Mouse (Mus musculus): ENCODE measurements at regions not wholly inside any gene's neighbourhood (a gene's known extent, or its start where the extent isn't known, plus 50 kb on each side); places are given as distances from the start of the nearest gene placed in this dataset.

DNA sequence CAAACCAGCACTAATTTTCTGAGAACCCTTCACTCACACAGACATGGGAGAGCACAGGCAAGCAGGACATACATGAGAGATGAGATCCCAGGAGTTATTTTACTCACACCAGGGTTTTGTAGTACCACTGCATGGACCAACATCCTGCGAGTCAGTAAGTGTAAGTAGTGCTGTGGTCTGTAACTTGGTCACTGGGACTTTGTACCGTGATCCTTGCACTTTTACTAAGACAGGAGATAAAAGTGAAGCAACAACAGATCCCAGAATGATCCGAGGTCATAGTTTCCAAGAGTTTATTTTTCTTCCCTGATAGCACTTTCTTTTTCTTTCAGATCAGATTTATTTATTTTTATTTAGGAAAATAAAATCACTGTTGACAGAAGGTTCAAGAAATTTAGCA, 54.1 kb upstream of the Mtap start:
- intact Hi-C loops (cut with DNase I) = no loop called here
- no peak for DNase-seq (ENCODE audit: low spot score in 2 of 2)

DNA sequence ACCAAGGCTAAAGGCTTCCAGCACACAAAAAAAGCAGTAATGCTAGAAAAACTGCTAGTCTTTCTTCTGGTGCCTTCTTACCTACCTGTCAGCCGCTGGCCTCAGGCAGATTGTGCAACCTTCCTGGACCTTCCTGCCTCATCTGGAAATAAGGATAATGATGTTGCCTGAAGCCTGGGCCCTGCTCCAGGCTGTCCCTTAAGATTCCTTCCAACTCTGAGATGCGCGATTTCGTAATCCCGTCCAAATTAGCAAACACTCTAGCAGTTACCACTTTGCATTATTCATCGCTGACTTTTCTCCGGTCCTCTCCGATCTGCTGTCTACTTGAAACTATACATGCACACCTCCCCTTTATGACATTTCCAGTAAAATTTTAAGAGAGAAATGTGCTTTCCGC, 58.4 kb upstream of the Mtap start:
- DNase-seq (ENCODE audit: low spot score in 2 of 2) = no peak
- intact Hi-C loops (cut with DNase I) = no loop called here

DNA sequence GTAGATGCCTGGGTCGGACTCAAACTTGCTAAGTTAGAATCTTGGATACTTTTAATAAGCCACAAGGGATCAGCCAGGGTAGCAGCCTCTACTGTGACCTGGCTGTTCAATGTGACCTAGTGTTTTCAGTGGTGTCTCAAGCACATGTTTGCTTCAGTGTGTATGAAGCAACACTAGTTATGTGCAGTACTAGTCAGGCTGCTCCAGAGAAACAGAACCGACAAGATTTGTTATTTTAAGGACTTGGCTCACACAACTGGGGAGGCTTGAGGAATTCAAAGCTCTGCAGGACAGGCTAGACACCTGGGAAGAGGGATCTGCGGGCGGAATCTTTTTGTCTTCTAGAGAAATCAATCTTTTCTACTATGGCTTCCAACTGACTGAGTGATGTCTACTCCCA, 62.2 kb upstream of the Mtap start:
- no peak for DNase-seq (ENCODE audit: low spot score in 2 of 2)
- intact Hi-C loops (cut with DNase I) = no loop called here

DNA sequence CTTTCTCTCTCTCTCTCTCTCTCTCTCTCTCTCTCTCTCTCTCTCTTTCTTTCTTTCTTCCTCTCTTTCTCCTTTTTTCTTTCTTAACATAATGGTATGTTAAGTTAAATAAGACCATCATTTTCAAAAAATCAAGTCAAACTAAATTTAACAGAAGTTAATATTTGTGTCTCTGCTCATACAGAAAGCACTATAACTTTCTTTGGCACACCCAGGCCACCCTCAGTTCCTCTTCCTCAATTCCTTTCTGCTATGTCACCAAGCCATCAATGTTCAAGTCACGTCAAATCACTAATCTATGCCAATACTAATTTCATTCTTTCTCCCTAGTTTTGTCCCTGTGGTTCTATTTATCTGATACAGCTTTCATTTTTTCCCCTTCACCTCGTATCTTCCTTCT, 66.5 kb upstream of the Mtap start:
- no peak for DNase-seq (ENCODE audit: low spot score in 2 of 2)
- intact Hi-C loops (cut with DNase I) = no loop called here

DNA sequence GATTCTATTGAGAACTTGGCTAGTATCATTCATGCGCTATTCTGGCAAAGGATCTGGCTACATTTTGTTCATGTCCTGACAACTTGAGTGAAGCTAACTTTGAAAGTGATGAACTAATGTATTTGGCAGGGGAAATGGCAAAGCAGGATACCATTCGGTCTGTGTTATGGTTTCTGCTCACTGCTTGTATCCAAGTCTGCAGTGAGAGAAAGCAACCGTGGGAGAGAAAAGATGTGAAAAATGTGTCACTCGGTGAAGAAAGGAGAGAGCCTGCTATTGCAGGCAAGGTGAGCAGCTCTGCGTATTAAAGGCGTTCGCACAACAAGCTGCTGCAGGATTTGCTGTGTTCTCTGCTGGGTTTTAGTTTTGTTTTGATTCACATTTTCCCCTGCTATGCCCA, 72.5 kb upstream of the Mtap start:
- DNase-seq (ENCODE audit: low spot score in 2 of 2) = no peak
- intact Hi-C loops (cut with DNase I) = no loop called here

DNA sequence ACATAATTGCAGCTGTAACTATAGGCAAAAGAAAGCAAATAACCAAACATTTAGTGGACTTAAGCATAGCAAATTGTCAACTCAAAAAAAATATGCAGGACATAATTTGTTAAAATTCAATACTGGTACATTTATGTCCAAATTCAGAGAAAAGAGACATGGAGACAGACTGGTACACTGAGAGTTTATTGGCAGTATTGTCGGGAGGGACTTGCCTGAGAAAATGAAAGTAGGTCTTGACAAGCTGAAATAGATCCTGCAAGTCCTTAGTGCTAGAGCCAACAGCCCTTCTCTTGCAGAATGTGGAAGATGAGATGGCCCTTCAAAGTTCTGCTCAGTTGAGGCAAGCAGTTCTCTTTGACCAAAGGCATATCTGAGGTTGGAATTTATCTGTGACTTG, 74.5 kb upstream of the Mtap start:
- intact Hi-C loops (cut with DNase I) = no loop called here
- DNase-seq (ENCODE audit: low spot score in 2 of 2) = no peak

DNA sequence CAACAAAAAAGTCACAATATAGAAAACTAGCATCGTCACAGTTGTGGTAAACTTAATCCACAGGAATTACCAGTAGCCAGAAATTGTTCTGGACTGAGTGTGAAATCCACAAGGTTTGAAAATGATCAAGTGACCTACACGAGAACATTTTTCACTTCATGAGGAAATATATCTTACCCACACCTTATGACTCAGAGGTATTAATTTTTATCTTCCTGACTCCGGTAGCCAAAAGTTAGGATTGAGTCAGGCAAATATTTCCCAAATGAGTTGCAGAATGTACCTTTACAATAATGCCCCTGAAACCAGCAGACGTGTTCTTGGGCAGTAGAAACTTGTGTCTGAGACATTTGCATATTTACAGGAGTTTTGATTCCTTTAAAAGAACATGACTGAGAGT, 75.3 kb upstream of the Mtap start:
- intact Hi-C loops (cut with DNase I) = no loop called here
- no peak for DNase-seq (ENCODE audit: low spot score in 2 of 2)

DNA sequence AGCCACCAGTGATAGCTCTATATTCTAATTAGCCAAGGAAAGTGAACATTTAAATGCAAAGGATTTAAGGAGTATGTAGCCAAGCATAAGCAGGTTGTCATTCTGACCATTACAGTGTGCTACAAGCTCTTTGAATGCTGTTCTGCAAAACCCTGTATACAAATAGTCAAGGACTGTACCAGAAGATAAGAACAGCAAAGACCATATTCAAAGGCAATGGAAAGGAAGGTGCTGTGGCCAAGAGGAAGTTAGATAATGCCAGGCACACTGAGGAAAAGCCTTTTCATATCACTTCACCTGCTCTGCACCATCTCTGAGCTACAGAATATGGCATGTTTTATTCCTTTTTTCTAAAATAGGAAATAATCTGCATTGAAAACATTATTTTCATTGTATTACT, 79.3 kb upstream of the Mtap start:
- DNase-seq (ENCODE audit: low spot score in 2 of 2) = no peak
- intact Hi-C loops (cut with DNase I) = no loop called here

DNA sequence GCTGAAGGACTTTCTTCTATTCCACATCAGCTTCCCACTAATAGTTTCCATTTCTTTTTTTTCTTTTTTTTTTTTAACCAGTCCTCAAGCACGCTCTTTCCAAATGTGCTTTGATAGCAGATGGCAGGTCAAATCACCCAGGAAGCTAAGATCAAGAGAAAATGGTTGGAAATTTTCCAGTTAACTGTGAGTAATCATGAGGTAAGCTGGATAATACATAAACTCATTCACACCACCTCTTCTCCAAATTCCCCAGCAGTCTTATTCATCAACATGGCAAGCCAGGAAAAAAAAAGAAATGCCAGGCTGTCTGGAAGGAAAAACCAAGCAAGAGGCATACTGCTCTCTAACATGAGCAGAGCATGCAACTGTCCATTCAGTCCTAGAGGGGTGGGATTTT, 79.8 kb upstream of the Mtap start:
- intact Hi-C loops (cut with DNase I) = no loop called here
- DNase-seq (ENCODE audit: low spot score in 2 of 2) = no peak

DNA sequence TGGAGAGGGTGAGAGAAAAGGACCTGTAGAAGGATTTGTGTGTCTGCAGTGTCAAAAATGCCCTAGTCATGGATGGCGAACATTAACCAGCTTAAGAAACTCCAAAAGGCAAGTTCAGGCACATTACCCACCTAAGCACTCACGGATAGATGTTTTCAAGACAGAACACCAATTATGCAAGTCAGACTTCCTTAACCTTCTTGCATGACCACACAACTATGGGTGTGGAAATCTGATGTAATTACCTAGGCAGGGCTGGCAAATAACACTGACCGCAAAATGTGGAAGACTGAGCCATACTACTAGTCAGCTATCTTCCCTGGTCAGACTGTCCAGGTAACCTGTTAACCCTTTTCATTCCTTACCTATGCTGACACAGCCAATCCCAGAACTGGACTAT, 81.0 kb upstream of the Mtap start:
- no peak for DNase-seq (ENCODE audit: low spot score in 2 of 2)
- intact Hi-C loops (cut with DNase I) = no loop called here

DNA sequence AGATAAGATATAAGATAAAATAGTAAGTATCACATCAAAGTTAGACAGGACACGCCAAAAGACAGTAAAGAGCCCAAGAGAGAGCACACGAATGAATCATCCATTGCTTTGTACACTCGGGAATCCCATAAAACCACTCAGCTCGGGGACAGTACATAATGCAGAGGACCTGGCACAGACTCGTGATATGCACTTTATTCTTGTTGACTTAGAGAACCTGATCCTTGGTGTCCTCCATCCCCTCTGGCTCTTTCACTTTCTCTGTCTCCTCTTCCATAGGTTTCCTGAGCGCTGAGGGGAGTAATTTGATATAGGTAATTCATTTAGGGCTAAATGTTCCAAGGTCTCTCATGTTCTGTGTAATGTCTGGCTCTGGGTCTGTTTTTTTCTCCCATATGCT, 83.3 kb upstream of the Mtap start:
- intact Hi-C loops (cut with DNase I) = no loop called here
- DNase-seq (ENCODE audit: low spot score in 2 of 2) = no peak

DNA sequence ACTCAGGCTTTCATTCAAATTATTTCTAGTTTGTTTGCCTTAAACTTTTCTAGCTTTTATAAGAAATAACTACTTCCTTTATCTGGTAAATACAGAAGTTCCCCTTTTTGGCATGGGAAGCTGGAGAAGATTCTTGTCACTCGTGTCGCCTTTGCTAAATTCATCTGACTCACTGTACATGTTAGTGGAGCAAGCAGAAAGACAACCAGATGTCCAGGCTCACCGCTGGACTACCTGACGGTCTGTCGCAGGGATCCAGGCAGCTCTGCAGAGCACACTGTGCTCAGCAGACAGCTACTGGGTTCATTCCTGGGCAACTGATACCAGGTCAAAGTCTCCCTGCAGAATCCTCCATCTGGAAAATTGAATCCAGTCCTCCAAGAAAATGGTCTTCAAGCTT, 85.0 kb upstream of the Mtap start:
- DNase-seq (ENCODE audit: low spot score in 2 of 2) = no peak
- intact Hi-C loops (cut with DNase I) = no loop called here

DNA sequence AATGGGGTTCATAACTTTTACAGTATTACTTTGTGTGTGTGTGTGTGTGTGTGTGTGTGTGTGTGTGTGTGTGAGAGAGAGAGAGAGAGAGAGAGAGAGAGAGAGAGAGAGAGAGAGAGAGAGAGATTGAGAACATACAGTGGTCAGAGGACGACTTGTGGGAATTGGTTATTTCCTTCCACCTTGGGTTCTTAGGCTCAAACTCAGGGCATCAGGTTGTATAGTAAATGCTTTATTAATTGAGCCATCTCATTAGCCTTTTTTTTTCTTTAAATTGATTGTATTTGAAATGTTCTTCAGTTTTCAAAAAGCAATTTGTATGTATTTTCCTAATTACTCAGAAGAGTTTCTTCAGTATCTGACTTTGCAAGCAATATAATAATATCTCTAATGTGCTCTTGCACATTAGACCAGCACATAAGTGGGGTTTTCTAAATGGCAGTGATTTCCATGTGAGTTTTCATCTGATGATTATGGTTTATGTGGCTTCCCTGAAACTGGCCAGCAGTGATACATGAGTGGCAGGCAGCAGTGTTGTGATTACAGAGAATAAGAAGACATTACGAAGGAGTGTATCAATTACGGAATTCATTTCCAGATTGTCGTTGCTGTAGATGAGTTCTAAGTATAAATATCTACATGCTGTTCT, 86.2 kb upstream of the Mtap start:
- intact Hi-C loops (cut with DNase I) = no loop called here
- no peak for DNase-seq (ENCODE audit: low spot score in 2 of 2)

DNA sequence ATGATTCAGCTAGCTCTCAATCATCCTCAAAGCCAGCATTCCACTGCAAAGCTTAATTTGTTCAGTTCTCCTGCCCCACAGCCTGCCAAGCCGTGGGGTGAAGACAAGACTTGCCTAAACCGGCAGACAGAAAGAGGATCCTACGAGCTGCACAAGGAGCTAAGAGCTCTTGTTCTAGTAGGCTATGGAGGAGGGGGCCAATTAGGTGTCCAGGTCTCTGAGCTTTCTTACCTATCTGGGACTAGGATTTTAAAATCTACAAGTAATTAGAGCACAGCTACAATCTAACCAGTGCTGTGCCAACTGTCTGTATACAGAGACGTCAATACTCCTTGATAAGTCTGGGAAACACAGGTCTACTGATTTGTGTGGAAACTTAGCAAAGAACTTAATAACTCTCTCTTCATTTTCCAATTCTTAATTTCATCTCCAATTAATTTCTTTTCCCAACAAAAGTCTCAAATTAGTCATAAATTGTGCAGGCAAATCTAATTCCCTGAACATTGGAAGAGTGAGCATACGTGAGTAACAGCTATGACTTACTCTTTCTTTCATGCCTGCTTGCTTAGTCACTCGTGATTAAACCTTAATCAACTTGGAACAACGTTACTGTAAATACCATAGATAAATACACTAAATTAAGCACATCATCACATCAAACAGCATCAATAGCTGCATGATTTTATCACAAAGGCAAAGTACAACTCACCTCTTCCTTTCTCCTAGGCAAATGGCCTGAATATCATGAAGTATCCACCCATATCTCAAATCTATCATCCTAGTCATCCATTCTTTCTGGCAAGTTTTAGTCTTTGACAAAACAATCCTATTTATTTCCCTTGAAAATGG, 87.1 kb upstream of the Mtap start:
- intact Hi-C loops (cut with DNase I) = no loop called here

DNA sequence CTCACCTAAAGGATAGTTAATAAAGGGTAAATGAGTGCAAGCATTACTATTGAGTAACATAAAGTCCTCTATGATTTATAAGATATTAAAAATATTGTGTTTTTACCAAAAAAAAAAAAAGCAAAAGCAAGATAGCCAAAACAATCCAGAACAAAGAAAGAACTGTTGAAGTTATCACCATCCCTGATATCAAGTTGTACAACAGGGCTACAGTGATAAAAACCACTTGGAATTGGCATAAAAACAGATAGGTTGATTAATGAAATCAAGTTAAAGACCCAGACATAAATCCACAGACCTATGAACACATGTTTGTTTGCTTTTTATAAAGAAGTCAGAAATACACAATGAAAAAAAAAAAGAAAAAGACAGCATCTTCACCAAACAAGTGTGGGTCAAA, 92.4 kb upstream of the Mtap start:
- DNase-seq (ENCODE audit: low spot score in 2 of 2) = no peak
- intact Hi-C loops (cut with DNase I) = no loop called here

More for the DNA sequence above, 87.1 kb upstream of the Mtap start:
- no peak for DNase-seq (ENCODE audit: low spot score in 2 of 2)

DNA sequence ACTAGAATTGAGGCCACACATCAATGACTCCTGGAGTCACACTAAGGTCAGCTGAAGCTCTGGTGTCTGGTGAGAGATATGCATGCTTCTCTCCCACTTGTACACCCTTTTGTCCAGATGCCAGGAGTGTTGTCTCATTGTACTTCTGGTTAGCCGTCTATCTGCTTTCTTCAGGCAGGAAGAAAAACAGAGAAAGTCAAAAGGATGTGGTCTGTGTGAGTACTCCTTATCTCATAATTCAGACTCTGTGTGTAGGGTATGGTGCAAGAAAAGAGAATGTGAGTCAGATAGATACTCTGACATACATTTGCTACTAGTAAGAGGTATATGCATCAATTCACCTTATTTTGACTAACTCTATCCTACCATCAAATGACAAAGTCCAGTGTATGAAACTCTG, 92.9 kb upstream of the Mtap start:
- DNase-seq (ENCODE audit: low spot score in 2 of 2) = no peak
- intact Hi-C loops (cut with DNase I) = no loop called here

DNA sequence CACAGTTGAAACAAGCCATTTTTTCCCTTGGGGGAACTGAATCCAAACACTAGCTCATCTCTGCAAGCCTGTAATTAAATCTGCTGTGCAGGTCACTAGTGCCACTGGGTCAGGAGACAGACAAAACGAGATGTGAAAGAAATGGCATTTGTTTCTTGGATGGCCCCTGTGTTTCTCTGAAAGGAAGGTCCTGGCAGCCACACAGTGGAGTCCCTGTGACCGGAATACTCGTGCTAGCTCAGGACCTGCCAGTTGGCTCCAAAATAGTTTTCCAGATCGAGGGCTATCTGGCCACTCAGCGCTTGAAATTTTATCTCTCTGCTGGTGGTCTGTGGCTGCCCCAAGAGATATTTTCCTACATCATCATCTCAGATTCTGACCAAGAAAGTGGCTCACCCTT, 96.1 kb upstream of the Mtap start:
- intact Hi-C loops (cut with DNase I) = no loop called here

DNA sequence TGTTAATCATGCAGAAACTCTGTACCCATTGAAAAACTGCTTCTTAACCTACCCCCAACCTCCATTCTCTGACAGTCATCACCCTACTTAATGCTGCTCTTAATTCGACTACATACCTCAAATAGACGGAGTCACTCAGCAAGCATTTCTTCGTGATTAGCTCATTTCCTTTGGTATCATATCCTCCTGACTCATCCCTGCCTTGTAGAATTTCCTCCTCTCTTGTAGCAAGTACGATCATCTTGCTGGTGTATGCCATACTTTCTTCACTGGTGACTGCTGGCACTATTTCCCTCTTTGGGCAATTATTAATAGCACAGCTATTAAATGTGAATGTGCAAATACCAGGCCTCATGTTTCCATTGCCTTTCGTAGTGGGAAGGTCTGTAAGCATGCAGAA, 98.0 kb upstream of the Mtap start:
- DNase-seq (ENCODE audit: low spot score in 2 of 2) = no peak
- intact Hi-C loops (cut with DNase I) = no loop called here

More for the DNA sequence above, 96.1 kb upstream of the Mtap start:
- DNase-seq (ENCODE audit: low spot score in 2 of 2) = peak in 1 of 2 experiments; percentile 5

DNA sequence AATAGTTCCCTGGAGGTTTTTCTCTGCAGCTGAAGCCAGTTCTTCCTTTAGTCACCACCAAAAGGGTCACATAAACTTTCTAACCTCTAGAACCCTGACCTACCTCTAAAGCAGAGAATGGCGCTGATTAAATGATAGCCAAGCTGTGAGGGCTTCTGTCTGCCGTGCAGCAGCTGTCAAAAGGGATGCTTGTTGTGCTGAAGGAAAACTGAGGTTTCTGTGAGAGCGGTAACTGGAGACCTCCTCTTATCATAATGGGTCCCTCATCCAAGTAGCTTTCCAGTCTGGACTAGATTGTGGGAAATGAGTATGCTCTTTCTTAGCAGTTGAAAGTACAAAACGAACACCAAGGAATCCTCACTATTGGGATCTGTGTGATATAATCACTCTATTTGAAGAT, 98.8 kb upstream of the Mtap start:
- intact Hi-C loops (cut with DNase I) = no loop called here
- DNase-seq (ENCODE audit: low spot score in 2 of 2) = no peak

DNA sequence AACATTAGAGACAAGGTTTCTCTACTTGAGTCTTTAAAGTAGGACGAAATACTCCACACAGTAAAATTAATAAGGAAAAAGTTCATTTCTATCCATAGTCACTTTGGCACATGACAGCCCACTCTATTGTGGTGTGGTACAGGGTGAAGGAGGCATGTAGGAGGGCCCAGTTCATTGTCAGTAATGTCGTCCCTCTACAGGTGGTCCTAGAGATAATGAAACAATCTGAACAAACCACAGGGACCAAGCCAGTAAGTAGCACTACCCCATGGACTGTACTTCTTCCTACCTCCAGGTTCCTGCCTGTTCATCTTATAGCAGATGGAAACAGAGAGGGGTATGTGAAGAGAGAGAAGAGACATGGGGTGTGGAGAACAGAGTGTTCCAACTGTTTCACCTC, 102.1 kb upstream of the Mtap start:
- DNase-seq (ENCODE audit: low spot score in 2 of 2) = no peak
- intact Hi-C loops (cut with DNase I) = no loop called here

DNA sequence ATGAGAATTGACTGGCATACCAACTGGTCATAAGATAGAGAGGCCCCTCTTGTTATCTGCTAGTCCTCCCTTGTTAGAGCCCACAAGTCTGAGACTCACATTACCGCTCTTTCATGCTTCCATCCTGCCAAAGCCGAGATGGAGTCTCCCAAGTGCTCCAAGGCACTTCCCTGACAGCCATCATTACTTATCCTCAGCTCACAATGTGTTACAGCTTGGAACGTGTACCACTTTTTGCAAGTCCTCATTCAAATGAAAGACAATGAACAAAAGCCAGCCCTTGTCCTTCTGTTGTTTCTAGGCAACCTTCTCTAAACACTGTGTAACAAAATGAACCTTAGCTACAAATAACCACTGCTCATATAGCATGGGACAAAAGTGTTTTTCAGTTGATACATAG, 102.6 kb upstream of the Mtap start:
- intact Hi-C loops (cut with DNase I) = no loop called here
- no peak for DNase-seq (ENCODE audit: low spot score in 2 of 2)

Measured in left cerebral cortex, postnatal 36 days (tissue).